Mouse (Mus musculus): Measurements from ENCODE around the gene Mterf1a. TPM values are rescaled to one million over a fixed set of nuclear protein-coding genes. Genes with fewer than 3 reads are reported as not detected.

Gene Mterf1a
- total and polyA plus RNA-seq, 3 experiments, result 11.6 to 18.1 (median 11.7) TPM

- no peak overlapping the region for H3K9ac ChIP-seq (ENCODE audit: insufficient read depth, low read depth)
- in situ Hi-C loops (cut with MboI; ENCODE audit: low pct_ligation_motif_present, low pct_unique_long_range_greater_than_20kb, low sequenced_read_pairs) (no loop called here), dilution Hi-C loops (cut with MboI; ENCODE audit: extremely low pct_ligation_motif_present, extremely low pct_unique_long_range_greater_than_20kb, low sequenced_read_pairs) (no loop called here)
- H3K4me2 ChIP-seq (ENCODE audit: insufficient read depth, low read depth, poor library complexity, severe bottlenecking), result no peak overlapping the region
- no peaks in the 10 kb centered on the region for H3K79me2 ChIP-seq (replicated peaks; ENCODE audit: control insufficient read depth, extremely low read depth, insufficient read depth, poor library complexity, severe bottlenecking)
- H3K4me1 ChIP-seq (ENCODE audit: control insufficient read depth in 1 of 2, insufficient read depth in 2 of 2), result no peaks in the 10 kb centered on the region
- TF ChIP-seq CHD1 (IDR thresholded peaks at IDR 0.05; ENCODE audit: low read depth, low read length) (no peak), KAT2A (IDR thresholded peaks at IDR 0.05; ENCODE audit: insufficient replicate concordance, low read length) (no peak), IRF4 (IDR thresholded peaks at IDR 0.05; ENCODE audit: low read depth, low read length) (no peak), ETS1 (conservative IDR thresholded peaks at IDR 0.05; ENCODE audit: low read depth, low read length) (no peak), BHLHE40 (IDR thresholded peaks at IDR 0.05; ENCODE audit: low read depth, low read length) (no peak), NELFE (IDR thresholded peaks at IDR 0.05; ENCODE audit: low read depth, low read length) (no peak), ZMIZ1 (IDR thresholded peaks at IDR 0.05; ENCODE audit: low read depth, low read length) (no peak), SIN3A (IDR thresholded peaks at IDR 0.05; ENCODE audit: low read length) (no peak), RCOR1 (conservative IDR thresholded peaks at IDR 0.05; ENCODE audit: low read depth, low read length) (no peak), MXI1 (IDR thresholded peaks at IDR 0.05; ENCODE audit: low read depth, low read length) (no peak), ZC3H11A (IDR thresholded peaks at IDR 0.05; ENCODE audit: low read depth, low read length) (no peak), UBTF (IDR thresholded peaks at IDR 0.05; ENCODE audit: low read depth, low read length) (no peak), ZNF384 (IDR thresholded peaks at IDR 0.05; ENCODE audit: low read depth, low read length) (no peak), PAX5 (IDR thresholded peaks at IDR 0.05; ENCODE audit: low read length) (no peak)
- no peaks in the 10 kb centered on the region for H3K9me3 ChIP-seq (replicated peaks; ENCODE audit: low read length)
- no peak overlapping the region for H3K4me3 ChIP-seq (replicated peaks in 1 of 3; ENCODE audit: low read depth in 2 of 3, low read length in 2 of 3, poor library complexity in 1 of 3)
- H3K27me3 ChIP-seq (replicated peaks), result no peaks in the 10 kb centered on the region
- H3K36me3 ChIP-seq (replicated peaks in 1 of 2; ENCODE audit: control insufficient read depth in 1 of 2, insufficient read depth in 1 of 2, low read length in 1 of 2), result no peaks in the 10 kb centered on the region
- no peak overlapping the region for H3K27ac ChIP-seq (ENCODE audit: insufficient read depth, low read depth)
- no peak for DNase-seq (ENCODE audit: extremely low read depth)
Observed at GRCm38 (mm10) chr5:3870161-3870560, 23.6 kb downstream of the Mterf1a start.

GRCm38 (mm10) chr5:3845026-3845425, 48.7 kb downstream of the Mterf1a start, which contains the start of gene Lrrd1:
Lrrd1 (plus strand) TSS chr5:3845173.
- Histone ChIP-seq H3K9me3 (replicated peaks; ENCODE audit: low read length) (no peaks in the 10 kb centered on the region), H3K9ac (ENCODE audit: insufficient read depth, low read depth) (no peak within 1 kb of the TSS), H3K27me3 (replicated peaks) (no peaks in the 10 kb centered on the region), H3K79me2 (replicated peaks; ENCODE audit: control insufficient read depth, extremely low read depth, insufficient read depth, poor library complexity, severe bottlenecking) (no peaks in the 10 kb centered on the region), H3K4me3 (replicated peaks in 1 of 3; ENCODE audit: low read depth in 2 of 3, low read length in 2 of 3, poor library complexity in 1 of 3) (no peak within 1 kb of the TSS), H3K4me1 (ENCODE audit: control insufficient read depth in 1 of 2, insufficient read depth in 2 of 2) (no peaks in the 10 kb centered on the region), H3K27ac (ENCODE audit: insufficient read depth, low read depth) (no peak within 1 kb of the TSS), H3K4me2 (ENCODE audit: insufficient read depth, low read depth, poor library complexity, severe bottlenecking) (no peak within 1 kb of the TSS), H3K36me3 (replicated peaks in 1 of 2; ENCODE audit: control insufficient read depth in 1 of 2, insufficient read depth in 1 of 2, low read length in 1 of 2) (peaks cover 6 to 25% of the 10 kb centered on the region in 2 experiments)
- dilution Hi-C loops (cut with MboI; ENCODE audit: extremely low pct_ligation_motif_present, extremely low pct_unique_long_range_greater_than_20kb, low sequenced_read_pairs) (no loop called here), in situ Hi-C loops (cut with MboI; ENCODE audit: low pct_ligation_motif_present, low pct_unique_long_range_greater_than_20kb, low sequenced_read_pairs) (no loop called here)
- no peak for DNase-seq (ENCODE audit: extremely low read depth)
- TF ChIP-seq GABPA (IDR thresholded peaks at IDR 0.05; ENCODE audit: insufficient replicate concordance, low read depth, low read length) (no peak), SMC3 (IDR thresholded peaks at IDR 0.05; ENCODE audit: low read depth, low read length) (no peak), MAZ (IDR thresholded peaks at IDR 0.05; ENCODE audit: low read depth, low read length) (no peak), TCF12 (IDR thresholded peaks at IDR 0.05; ENCODE audit: low read depth, low read length) (no peak), TBP (conservative IDR thresholded peaks at IDR 0.05; ENCODE audit: low read depth, low read length) (no peak)

Other genes with a start within 250 kb of the Mterf1a start
- not detected in 2 replicates for gene Tmbim7, start 242.8 kb downstream of the Mterf1a start, total RNA-seq (2012; rRNA removed)
- not detected in 2 replicates for gene Tmbim7, start 242.8 kb downstream of the Mterf1a start, total RNA-seq (2014; rRNA removed)
- gene Tmbim7, start 242.8 kb downstream of the Mterf1a start, polyA plus RNA-seq (2012; ENCODE audit: insufficient read length, low read depth), result not detected in 2 replicates
- 51.2 and 58.8 TPM in 2 replicates for gene Gatad1, start 236.7 kb downstream of the Mterf1a start, total RNA-seq (2012; rRNA removed)
- gene Gatad1, start 236.7 kb downstream of the Mterf1a start, total RNA-seq (2014; rRNA removed), result 97.3 and 111 TPM in 2 replicates
- gene Gatad1, start 236.7 kb downstream of the Mterf1a start, polyA plus RNA-seq (2012; ENCODE audit: insufficient read length, low read depth), result 119 and 133 TPM in 2 replicates
- gene Ankib1, start 91.0 kb downstream of the Mterf1a start, total RNA-seq (2012; rRNA removed), result 13.7 and 16.2 TPM in 2 replicates
- 19.3 and 21.2 TPM in 2 replicates for gene Ankib1, start 91.0 kb downstream of the Mterf1a start, total RNA-seq (2014; rRNA removed)
- 15.8 and 16.6 TPM in 2 replicates for gene Ankib1, start 91.0 kb downstream of the Mterf1a start, polyA plus RNA-seq (2012; ENCODE audit: insufficient read length, low read depth)
- 24.1 and 24.8 TPM in 2 replicates for gene Krit1, start 90.7 kb downstream of the Mterf1a start, total RNA-seq (2012; rRNA removed)
- 47.4 and 56.1 TPM in 2 replicates for gene Krit1, start 90.7 kb downstream of the Mterf1a start, total RNA-seq (2014; rRNA removed)
- 30.7 and 31.2 TPM in 2 replicates for gene Krit1, start 90.7 kb downstream of the Mterf1a start, polyA plus RNA-seq (2012; ENCODE audit: insufficient read length, low read depth)
- gene Lrrd1, start 48.8 kb downstream of the Mterf1a start, total RNA-seq (2012; rRNA removed), result not detected in 2 replicates
- not detected in 2 replicates for gene Lrrd1, start 48.8 kb downstream of the Mterf1a start, total RNA-seq (2014; rRNA removed)
- gene Lrrd1, start 48.8 kb downstream of the Mterf1a start, polyA plus RNA-seq (2012; ENCODE audit: insufficient read length, low read depth), result not detected in 2 replicates
- 15.6 and 17.2 TPM in 2 replicates for gene Akap9, start 34.1 kb upstream of the Mterf1a start, total RNA-seq (2012; rRNA removed)
- 8.4 and 10.3 TPM in 2 replicates for gene Akap9, start 34.1 kb upstream of the Mterf1a start, total RNA-seq (2014; rRNA removed)
- 12.8 and 13.5 TPM in 2 replicates for gene Akap9, start 34.1 kb upstream of the Mterf1a start, polyA plus RNA-seq (2012; ENCODE audit: insufficient read length, low read depth)
- 107 and 116 TPM in 2 replicates for gene Cyp51, start 210.8 kb upstream of the Mterf1a start, total RNA-seq (2012; rRNA removed)
- gene Cyp51, start 210.8 kb upstream of the Mterf1a start, total RNA-seq (2014; rRNA removed), result 287 and 374 TPM in 2 replicates
- gene Cyp51, start 210.8 kb upstream of the Mterf1a start, polyA plus RNA-seq (2012; ENCODE audit: insufficient read length, low read depth), result 139 and 148 TPM in 2 replicates

Measured in CH12.LX (cell line).